Mouse (Mus musculus): ENCODE measurements at regions not wholly inside any gene's neighbourhood (a gene's known extent, or its start where the extent isn't known, plus 50 kb on each side); places are given as distances from the start of the nearest gene placed in this dataset.

- no peak for TF ChIP-seq EP300 (IDR thresholded peaks at IDR 0.05)
- TF ChIP-seq CTCF (IDR thresholded peaks at IDR 0.05) = no peak
Measured at GRCm38 (mm10) chr10:37416321-37416720, 277.6 kb upstream of the Marcks start.
